Mouse (Mus musculus) kidney, embryonic 14.5 days (tissue): ENCODE measurements at regions not wholly inside any gene's neighbourhood (a gene's known extent, or its start where the extent isn't known, plus 50 kb on each side); places are given as distances from the start of the nearest gene placed in this dataset.

Source experiments
- ATAC-seq: fragments of 200-750 bp; cut with Nextera tagmentation; 2 replicates; pipeline ENCODE4 v1.8.0; 2017; ENCODE audit warnings: moderate number of reproducible peaks, mild to moderate bottlenecking, moderate TSS enrichment, moderate library complexity; ENCODE audit not compliant: low FRiP score, low TSS enrichment
- H3K27ac ChIP-seq: fragments of 300-500 bp; sonication (generic); 2 replicates; pipeline ENCODE4 v1.5.1; 2014; ENCODE audit warnings: low read depth, mild to moderate bottlenecking, low read length, moderate library complexity, mixed read lengths
- H3K27me3 ChIP-seq: fragments of 300-500 bp; sonication (generic); 2 replicates; pipeline ENCODE4 v1.6.1; 2014; ENCODE audit warnings: mild to moderate bottlenecking, low read length; ENCODE audit not compliant: control insufficient read depth, insufficient read depth
- H3K36me3 ChIP-seq: fragments of 300-500 bp; sonication (generic); 2 replicates; pipeline ENCODE4 v1.6.1; 2014; ENCODE audit warnings: low read length, mixed read lengths; ENCODE audit not compliant: control insufficient read depth, insufficient read depth
- H3K4me1 ChIP-seq: fragments of 300-500 bp; sonication (generic); 2 replicates; pipeline ENCODE4 v1.6.1; 2014; ENCODE audit warnings: low read length, mixed read lengths; ENCODE audit not compliant: control insufficient read depth, insufficient read depth
- H3K4me2 ChIP-seq: fragments of 300-500 bp; sonication (generic); replicated peaks from 2 replicates; pipeline ENCODE4 v1.6.1; 2014; ENCODE audit warnings: low read depth, mild to moderate bottlenecking, low read length
- H3K4me3 ChIP-seq: fragments of 300-500 bp; sonication (generic); 2 replicates; pipeline ENCODE4 v1.5.1; 2014; ENCODE audit warnings: mild to moderate bottlenecking, low read length
- H3K9ac ChIP-seq: fragments of 300-500 bp; sonication (generic); 2 replicates; pipeline ENCODE4 v1.6.1; 2014; ENCODE audit warnings: low read depth, mild to moderate bottlenecking, low read length, moderate library complexity
- H3K9me3 ChIP-seq: fragments of 300-500 bp; sonication (generic); 2 replicates; pipeline ENCODE4 v1.6.1; 2016; ENCODE audit warnings: low read length; ENCODE audit not compliant: control insufficient read depth
- WGBS: fragments of 180-500 bp; shearing (Covaris S2); extraction: QIAGEN DNeasy Blood & Tissue Kit; methylation state at CpG from one replicate; pipeline ENCODE4 v1.1.7; 2014; 5-methylcytosine and 5-hydroxymethylcytosine counted together

- 74% methylated on average over 5 of the region's 5 CpGs for WGBS
- Histone ChIP-seq H3K27ac (no peak overlapping the region), H3K4me3 (no peak overlapping the region), H3K4me1 (no peaks in the 10 kb centered on the region), H3K9ac (no peak overlapping the region), H3K4me2 (no peak overlapping the region), H3K9me3 (no peaks in the 10 kb centered on the region), H3K36me3 (no peaks in the 10 kb centered on the region), H3K27me3 (0 out of 2 replicates have a peak, but pooled peaks cover 3% of the 10 kb centered on the region)
- ATAC-seq: no peak
These were observed 104.8 kb upstream of the 1700066M21Rik start for GRCm38 (mm10) chr1:57272593-57272992.

GRCm38 (mm10) chr1:57281549-57281948 lies 95.9 kb upstream of the 1700066M21Rik start:
- H3K9me3 ChIP-seq: peaks cover 3% of the 10 kb centered on the region; the same call in 1 of the 2 replicates
- H3K4me1 ChIP-seq: no peaks in the 10 kb centered on the region
- no peak overlapping the region for H3K4me2 ChIP-seq
- no peak for ATAC-seq
- 87% methylated on average over 3 of the region's 3 CpGs for WGBS
- H3K27ac ChIP-seq: no peak overlapping the region
- H3K36me3 ChIP-seq: no peaks in the 10 kb centered on the region
- H3K27me3 ChIP-seq: no peaks in the 10 kb centered on the region
- no peak overlapping the region for H3K4me3 ChIP-seq
- no peak overlapping the region for H3K9ac ChIP-seq

- no peaks in the 10 kb centered on the region for H3K9me3 ChIP-seq
- WGBS: 92% methylated on average over 1 of the region's 1 CpGs
- no peak overlapping the region for H3K4me3 ChIP-seq
These were observed 81.2 kb upstream of the 1700066M21Rik start for GRCm38 (mm10) chr1:57296186-57296585.

GRCm38 (mm10) chr1:57298557-57298956 lies 78.9 kb upstream of the 1700066M21Rik start:
- ATAC-seq: no peak
- no peaks in the 10 kb centered on the region for H3K36me3 ChIP-seq
- no peaks in the 10 kb centered on the region for H3K27me3 ChIP-seq
- no peak overlapping the region for H3K4me3 ChIP-seq
- H3K27ac ChIP-seq: no peak overlapping the region
- WGBS: 82% methylated on average over 5 of the region's 5 CpGs
- H3K4me1 ChIP-seq: no peaks in the 10 kb centered on the region
- no peak overlapping the region for H3K9ac ChIP-seq
- no peaks in the 10 kb centered on the region for H3K9me3 ChIP-seq
- no peak overlapping the region for H3K4me2 ChIP-seq

More at GRCm38 (mm10) chr1:57296186-57296585, 81.2 kb upstream of the 1700066M21Rik start:
- Histone ChIP-seq H3K27me3 (no peaks in the 10 kb centered on the region), H3K4me2 (no peak overlapping the region), H3K4me1 (no peaks in the 10 kb centered on the region), H3K9ac (no peak overlapping the region), H3K27ac (no peak overlapping the region), H3K36me3 (no peaks in the 10 kb centered on the region)
- no peak for ATAC-seq

GRCm38 (mm10) chr1:57301260-57301979 lies 76.0 kb upstream of the 1700066M21Rik start:
- ATAC-seq: no peak
- Histone ChIP-seq H3K9ac (no peak overlapping the region), H3K4me1 (no peaks in the 10 kb centered on the region), H3K9me3 (no peaks in the 10 kb centered on the region), H3K27ac (no peak overlapping the region), H3K36me3 (no peaks in the 10 kb centered on the region), H3K4me3 (no peak overlapping the region), H3K4me2 (no peak overlapping the region), H3K27me3 (no peaks in the 10 kb centered on the region)
- WGBS: 71% methylated on average over 8 of the region's 8 CpGs

DNA sequence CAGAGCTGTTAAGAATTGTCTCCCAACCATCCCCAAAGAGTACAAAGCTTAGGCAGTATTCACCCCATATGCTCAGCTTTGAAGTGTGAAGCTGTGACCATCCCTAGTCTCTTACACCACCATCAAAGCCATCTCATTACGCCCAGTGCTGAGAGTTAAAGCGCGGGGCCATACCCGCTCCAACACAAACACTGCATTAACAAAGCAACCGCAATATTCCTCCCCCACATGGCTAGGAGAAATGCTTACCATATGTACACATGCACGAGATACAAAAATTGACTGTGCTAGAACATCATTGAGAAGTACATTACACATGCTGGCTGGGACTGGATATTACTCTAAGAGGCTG lies 75.5 kb upstream of the 1700066M21Rik start:
- no peak for ATAC-seq
- Histone ChIP-seq H3K9ac (no peak overlapping the region), H3K27ac (no peak overlapping the region), H3K36me3 (no peaks in the 10 kb centered on the region), H3K4me1 (no peaks in the 10 kb centered on the region), H3K27me3 (no peaks in the 10 kb centered on the region), H3K4me3 (no peak overlapping the region), H3K4me2 (no peak overlapping the region), H3K9me3 (no peaks in the 10 kb centered on the region)
- WGBS: 26% methylated on average over 6 of the region's 6 CpGs

DNA sequence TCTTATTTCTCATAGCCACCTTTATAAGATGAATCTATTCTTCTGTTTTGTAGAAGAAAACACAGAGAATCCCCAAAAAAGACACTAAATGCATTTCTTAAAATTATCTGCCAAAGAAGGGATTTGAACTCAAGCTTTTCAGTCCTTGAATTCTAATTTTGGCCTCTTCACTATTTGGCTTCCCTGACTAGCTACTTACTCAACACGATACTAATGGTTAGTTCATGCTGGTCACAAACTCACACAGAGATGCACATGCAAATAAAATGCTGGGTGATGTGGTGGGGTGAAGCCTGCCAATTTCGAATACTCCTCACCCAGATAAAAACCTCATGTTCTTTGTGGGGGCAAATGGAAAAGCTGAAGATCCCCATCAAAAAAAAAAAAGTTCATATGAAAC lies 72.7 kb upstream of the 1700066M21Rik start:
- H3K4me2 ChIP-seq: no peak overlapping the region
- H3K9ac ChIP-seq: no peak overlapping the region
- no peaks in the 10 kb centered on the region for H3K27me3 ChIP-seq
- 93% methylated on average over 2 of the region's 2 CpGs for WGBS
- no peaks in the 10 kb centered on the region for H3K36me3 ChIP-seq
- H3K4me3 ChIP-seq: no peak overlapping the region
- no peaks in the 10 kb centered on the region for H3K4me1 ChIP-seq
- no peak overlapping the region for H3K27ac ChIP-seq
- no peaks in the 10 kb centered on the region for H3K9me3 ChIP-seq
- no peak for ATAC-seq

DNA sequence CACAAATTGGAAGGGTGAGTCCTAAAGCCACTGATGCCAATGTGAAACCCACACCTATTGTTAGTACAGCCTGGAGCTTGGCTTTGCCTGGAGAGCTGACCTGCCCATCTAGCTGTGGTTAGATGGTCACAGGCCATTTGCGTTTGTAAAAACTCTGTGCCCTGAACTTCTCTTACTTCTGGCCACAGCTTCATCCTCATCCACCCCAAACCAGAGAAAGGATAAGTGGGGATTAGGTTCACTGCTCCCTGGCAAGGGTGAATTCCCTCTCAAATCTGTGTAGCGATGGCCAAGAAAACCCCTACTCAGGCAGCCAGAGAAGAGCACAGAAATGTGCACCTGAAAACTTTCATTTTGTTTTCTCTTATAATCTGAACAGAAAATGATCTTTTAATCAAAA lies 54.9 kb upstream of the 1700066M21Rik start:
- no peaks in the 10 kb centered on the region for H3K4me1 ChIP-seq
- H3K9me3 ChIP-seq: peaks cover 3% of the 10 kb centered on the region; the same call in 1 of the 2 replicates
- no peaks in the 10 kb centered on the region for H3K36me3 ChIP-seq
- 78% methylated on average over 2 of the region's 2 CpGs for WGBS
- no peaks in the 10 kb centered on the region for H3K27me3 ChIP-seq
- H3K4me3 ChIP-seq: no peak overlapping the region
- no peak overlapping the region for H3K9ac ChIP-seq
- no peak overlapping the region for H3K27ac ChIP-seq
- ATAC-seq: no peak
- H3K4me2 ChIP-seq: no peak overlapping the region

DNA sequence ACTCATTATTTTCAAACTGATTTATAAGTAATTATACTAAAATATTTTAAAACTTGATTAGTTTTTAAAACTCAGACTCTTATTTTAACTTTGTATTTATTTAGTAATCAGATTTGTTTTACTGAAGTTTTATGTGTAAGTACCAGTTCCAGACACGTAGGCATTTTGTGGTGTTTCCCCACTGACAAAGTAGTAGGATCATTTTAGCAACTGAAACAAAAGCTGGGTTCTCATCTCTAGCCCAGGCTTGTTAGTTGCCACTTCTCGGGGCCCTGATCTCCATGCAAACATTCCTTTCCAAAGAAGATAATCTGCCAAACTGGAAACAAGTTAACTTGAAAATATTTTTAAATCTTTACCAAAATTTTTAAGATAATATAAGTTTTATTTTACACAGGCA lies 54.3 kb upstream of the 1700066M21Rik start:
- no peak for ATAC-seq
- H3K36me3 ChIP-seq: no peaks in the 10 kb centered on the region
- H3K4me2 ChIP-seq: no peak overlapping the region
- H3K9me3 ChIP-seq: peaks cover 3% of the 10 kb centered on the region; the same call in 1 of the 2 replicates
- H3K4me1 ChIP-seq: no peaks in the 10 kb centered on the region
- no peak overlapping the region for H3K9ac ChIP-seq
- no peak overlapping the region for H3K4me3 ChIP-seq
- 89% methylated on average over 2 of the region's 2 CpGs for WGBS
- no peaks in the 10 kb centered on the region for H3K27me3 ChIP-seq
- no peak overlapping the region for H3K27ac ChIP-seq
